Mouse (Mus musculus) embryonic fibroblast, embryonic 13.5 days (primary cell): ENCODE measurements around the gene Samd9l.
"Not testable (repeated sequence)": the region's sequence is repeated elsewhere in the genome, so short reads cannot be mapped to it uniquely, and the experiment has no call there.

Source experiments
- CTCF ChIP-seq: IDR thresholded peaks from 2 replicates; pipeline ENCODE4 v1.5.1; 2011; ENCODE audit warnings: mild to moderate bottlenecking, control low read depth, low read length, moderate library complexity, borderline replicate concordance; ENCODE audit not compliant: insufficient read depth
- POLR2A ChIP-seq: IDR thresholded peaks from 2 replicates; pipeline ENCODE4 v1.6.1; 2011; ENCODE audit warnings: low read depth, mild to moderate bottlenecking, control low read depth, low read length, moderate library complexity

- TF ChIP-seq CTCF, POLR2A: not testable (repeated sequence)
Measured at GRCm38 (mm10) chr6:3395921-3396611, 3.3 kb downstream of the Samd9l start.
